Mouse (Mus musculus) G1E-ER4 (cell line): Measurements from ENCODE around the gene Nbea. TPM values are rescaled to one million over a fixed set of nuclear protein-coding genes. Genes with fewer than 3 reads are reported as not detected.

ENCODE experiments used
- GATA1 ChIP-seq: IDR thresholded peaks from one replicate; pipeline ENCODE4 v1.8.0; 2012; ENCODE audit warnings: low read length, inconsistent platforms
- polyA plus RNA-seq: library from polyadenylated mRNA; stranded (reverse); fragments of >175 nt; gene quantifications from 2 replicates; pipeline ENCODE4 v1.2.3, GENCODE M21; 2012

The Nbea gene
- polyA plus RNA-seq, 1 experiment = not detected

DNA sequence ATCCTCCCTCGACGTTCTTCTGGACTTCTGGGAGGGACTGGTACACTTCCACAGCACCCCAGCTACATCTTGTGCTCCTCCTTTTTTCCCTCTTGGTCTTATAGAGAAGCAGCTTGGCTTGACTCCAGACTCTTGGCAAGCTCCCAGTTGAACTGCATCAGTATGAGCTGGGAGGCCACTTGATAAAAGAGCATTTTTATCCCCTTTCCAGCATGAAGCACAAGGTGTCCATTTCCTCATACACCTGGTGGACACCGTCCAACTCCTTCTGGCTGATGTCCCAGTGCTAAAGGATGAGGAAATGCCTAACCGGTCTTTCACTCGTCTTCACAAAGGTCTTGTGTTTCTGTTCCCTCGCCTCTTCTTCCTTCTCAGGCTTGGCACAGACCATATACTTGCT, 115.7 kb downstream of the Nbea start:
- no peak for TF ChIP-seq GATA1

DNA sequence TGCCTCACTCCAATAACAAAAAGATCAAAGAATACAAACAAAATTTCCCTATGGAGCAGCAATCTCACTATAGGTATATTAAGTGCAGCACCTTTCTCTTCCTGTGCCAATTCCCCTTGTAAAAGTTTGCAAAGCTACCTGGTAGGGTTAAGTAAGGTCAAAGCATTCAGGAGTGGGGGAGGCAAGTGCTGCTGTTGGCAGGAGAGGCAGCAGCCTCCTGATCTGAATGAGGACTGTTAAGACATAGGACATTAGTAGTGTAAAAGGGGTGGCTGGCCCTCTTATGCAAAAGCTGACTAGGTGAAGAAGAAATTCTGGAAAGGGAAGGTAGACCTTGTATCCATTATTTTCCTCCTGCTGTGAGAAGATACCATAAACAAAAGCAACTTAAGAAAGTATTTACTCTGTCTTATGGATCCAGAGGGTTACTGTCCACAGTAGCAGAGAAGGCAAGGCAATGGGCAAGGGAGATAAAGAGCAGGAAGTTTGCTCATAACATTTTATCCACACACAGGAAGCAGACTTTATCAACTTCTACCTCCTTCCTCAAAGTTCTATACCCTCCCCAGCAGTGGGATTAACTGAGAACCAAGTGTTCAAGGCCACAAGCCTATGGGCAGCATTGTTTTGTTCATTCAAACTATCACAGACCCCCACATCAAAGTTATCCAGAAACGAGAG, 117.0 kb downstream of the Nbea start:
- no peak for TF ChIP-seq GATA1

DNA sequence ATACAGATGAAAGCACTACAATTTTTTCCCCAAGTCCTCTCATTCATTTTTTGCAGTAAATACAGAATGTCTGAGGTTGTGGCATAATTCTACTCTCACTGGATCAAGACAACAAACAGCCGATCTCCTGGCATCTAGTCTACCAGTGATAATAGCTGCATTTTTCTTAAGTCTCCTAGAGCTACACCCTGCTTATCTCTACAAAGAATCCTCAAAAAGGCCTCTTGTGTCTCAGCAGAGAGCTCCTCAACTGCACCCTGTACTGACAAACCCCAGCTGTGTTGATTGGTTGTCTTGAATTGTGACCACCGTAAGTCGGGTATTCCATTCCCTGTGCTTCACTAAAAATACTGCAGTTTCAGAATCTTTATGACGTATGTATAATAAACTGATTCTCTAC, 118.3 kb downstream of the Nbea start:
- TF ChIP-seq GATA1 = no peak

DNA sequence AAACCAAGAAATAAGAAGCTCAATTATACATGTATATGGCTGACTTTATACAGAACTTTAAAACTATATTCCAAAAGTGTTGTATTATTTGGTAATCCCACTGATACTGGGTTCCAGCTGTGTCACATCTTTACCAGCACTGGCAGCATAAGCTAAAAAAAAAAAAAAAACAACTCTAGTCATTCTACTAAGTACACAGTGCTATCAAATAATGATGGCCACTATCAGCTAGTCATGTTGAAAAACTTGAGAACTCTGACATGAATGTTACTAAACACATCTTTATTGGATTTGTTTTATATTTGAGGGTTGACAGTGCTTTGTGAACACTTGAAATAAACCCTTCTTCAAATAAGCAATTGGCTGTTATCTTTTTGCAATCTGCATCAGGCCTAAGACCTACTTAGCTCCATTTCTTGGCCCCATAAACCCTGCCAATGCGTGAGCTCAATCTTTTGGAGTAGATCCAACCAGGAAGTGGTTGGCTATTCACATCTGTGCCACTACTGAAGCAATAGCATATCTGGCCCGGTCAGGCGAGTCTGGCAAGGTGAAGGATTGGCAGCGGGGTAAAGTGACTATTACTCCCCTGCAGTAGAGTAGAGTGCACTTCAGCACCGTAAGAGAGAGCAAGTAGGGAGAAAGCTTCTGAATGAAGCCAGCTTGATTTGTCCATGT, 137.7 kb downstream of the Nbea start:
- no peak for TF ChIP-seq GATA1

DNA sequence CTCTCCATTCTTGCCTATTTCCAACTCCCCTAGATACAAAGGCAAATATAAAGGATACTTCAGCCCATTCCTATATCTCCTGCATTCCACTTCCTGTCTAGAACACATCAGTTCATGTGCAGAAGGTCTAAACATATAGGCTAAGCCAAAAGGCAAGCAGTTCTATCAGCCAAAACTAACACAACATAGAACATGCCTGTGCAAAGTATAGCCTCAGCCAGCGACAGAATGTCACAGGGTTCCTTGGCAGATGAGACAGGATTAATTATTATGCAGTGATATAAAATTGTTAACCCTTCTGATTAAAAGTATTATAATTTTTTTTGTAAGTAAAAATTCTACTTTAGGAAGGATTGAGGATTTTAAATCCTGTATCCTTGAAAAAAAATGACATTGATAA, 140.4 kb downstream of the Nbea start:
- no peak for TF ChIP-seq GATA1

DNA sequence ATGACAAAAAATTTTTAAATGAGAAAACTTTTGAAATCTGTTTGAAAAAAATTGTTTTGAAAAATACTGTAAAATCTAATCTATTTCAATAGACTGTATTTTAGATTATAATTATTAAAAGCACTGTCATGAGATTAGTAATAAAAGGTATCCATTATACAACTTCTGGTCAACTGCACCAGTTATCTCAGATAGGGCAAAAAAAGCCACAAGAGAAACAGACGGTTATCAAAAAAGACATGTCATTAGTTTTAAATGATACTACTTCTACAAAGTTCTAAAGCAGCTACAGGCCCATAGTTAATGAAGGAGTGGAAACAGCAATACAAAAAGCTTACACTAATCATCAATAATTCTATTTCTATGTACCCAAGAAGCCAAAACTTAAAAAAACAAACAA, 144.0 kb downstream of the Nbea start:
- TF ChIP-seq GATA1 = peak; percentile 41

DNA sequence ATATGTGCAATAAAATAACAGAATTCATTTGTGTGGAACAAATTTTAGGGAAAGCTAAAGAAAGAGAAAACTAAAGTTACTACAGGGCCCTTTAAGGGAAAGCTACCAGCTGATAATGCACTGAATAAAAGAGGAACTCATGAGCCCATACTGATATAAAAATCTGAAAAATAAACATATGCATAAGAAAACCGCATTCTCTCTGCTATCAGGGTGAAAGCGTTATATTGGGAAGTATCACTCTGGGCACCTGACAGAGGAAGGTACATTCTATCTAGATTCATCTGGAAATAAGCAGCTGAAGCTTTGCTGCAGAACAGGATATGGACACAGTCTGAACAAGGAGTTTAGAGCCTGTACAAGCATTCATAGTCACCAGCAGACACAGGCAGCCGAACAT, 148.9 kb downstream of the Nbea start:
- TF ChIP-seq GATA1 = peak; percentile 58

DNA sequence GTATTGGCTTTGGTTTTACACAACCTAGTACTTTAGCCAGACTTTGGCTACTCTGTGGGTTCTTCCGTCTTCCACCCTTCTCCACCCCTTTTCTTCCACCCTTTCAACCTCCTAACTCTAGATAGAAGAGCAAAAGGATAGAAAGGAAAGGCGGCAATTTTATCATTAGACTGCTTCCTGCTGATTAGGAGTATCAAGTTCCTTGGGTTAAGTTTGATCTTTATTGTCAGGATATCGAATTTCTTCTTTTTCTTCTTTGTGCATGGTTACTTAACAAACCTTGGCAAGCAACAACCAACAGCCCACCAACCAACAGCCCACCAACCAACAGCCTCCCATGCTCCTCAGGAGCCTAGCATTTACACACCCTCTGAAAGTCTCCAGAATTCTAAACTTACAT, 165.0 kb downstream of the Nbea start:
- no peak for TF ChIP-seq GATA1

DNA sequence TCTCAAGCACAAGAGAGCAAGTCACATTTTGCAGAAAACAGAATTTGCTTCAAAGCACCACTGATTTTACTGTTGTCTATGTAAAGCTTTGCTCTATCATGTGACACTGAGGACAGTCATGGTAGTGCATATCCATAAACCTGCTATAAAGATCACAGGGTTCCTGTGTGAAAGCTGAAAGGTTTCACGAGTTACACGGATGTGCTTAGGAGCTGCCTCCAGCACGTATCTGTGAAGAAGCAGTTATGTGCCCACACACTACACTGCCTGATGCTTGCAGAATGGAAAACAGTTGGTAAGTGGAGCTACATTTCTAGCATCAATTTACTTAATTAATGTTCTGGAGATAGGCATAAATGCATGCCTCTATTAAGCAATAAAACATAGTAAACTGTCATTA, 172.4 kb downstream of the Nbea start:
- no peak for TF ChIP-seq GATA1

DNA sequence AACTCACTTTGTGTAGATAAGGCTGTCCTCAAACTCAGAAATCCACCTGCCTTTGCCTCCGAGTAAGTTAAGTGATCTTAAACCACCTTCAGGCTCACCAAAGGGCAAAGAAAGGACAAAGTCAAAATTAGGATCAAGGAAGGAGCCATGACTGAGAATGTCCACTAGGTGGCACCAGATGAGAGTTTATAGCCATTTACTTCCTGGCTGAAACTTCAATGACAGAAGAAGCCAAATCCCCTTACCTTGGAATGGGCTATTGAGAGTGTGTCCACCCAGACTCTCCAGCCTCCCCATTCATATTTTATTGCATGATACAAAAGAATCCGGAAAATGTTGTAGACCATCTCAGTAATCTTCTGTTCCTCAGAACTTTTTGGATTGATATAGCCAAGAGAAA, 175.5 kb downstream of the Nbea start:
- TF ChIP-seq GATA1 = no peak

DNA sequence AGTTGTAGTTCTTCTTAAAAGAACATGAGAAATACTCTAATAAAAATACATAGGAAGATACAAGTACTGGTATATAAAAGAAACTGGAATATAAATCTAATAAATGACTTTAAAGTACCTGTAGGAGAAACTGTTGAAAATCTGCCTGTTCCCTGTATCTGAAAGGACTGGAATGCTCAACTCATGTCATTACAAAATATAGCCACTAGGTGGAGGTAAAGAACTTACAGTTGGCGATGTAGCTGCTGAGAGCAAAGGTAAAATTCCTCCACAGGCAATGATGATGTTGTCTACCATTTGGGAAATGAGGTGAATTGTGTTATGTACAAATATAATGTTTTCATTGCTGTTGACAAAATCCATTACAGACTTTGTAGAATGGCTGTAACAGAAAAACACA, 183.2 kb downstream of the Nbea start:
- TF ChIP-seq GATA1 = no peak

DNA sequence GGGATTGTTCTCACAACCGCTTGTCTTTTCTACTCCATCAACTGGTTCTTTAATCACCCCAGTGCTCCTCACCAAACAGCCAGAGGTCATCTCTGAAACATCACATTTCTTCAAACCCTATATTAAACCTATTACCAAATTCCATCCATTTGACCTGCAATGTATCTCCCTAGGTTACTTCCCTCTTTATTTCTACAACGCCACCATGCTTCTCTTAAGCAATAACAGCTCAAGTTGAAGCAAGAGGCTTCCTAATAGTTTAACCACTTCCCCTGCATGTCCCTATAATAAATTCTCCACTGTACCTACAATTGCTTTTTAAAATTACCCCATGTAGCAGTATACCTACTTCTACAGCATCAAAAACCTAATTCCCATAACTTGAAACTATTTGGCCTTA, 205.1 kb downstream of the Nbea start:
- TF ChIP-seq GATA1 = no peak

DNA sequence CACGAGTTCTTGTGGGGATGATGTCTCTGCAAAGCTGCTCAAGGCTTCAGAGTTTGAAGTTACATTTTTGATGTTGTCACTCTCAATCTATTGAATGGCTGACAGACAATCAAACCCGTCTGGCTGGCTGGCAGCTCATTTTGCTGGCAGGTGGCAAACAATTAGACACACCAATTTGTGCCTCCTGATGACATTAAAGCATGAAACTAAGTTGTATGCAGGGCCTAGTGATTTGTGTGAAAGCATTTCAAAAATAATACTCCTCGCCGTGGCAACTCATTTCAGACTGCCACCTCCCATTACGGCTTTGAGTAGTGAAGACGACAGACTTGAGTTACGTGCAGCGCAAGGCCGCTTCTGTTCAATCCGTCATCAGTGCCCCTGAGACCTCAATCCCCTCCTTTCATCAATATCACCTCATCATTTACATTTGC, 217.8 kb downstream of the Nbea start:
- TF ChIP-seq GATA1 = no peak

DNA sequence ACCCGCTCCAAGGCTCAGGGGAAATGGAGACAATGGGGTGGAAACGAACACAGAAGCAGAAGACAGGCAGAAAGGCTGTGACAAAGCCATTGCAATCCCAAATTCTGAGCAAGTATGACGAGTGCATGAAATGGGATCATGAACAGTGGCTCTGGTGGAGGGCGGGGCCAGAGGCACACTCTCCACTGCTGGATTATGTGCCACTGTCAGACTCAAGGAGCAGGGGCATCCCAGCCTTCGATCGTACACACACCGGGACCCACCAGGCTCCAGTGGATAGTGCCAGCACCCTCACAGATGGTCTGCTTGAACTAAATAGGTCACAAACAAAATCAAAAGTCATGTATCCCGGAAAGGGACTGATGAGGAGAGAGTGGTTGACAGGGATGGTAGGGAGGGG, 220.5 kb downstream of the Nbea start:
- TF ChIP-seq GATA1 = no peak

DNA sequence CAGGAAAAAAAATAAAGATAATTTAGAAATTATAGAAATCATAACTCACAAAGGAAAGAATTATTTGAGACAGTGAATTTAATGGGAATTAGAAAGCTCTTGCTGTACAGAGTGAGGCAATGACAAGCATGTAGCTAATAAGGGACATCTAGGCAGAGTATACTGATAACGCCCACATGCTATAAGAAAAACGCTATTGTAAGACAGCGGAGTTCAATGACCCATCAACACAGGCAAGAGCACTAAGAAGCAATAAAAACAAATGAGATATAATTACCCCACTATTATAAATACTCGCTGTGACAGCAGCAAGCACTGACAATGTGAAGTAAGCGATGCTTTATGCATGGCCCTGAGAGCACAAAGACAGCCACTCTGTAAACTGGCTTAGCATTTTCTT, 233.5 kb downstream of the Nbea start:
- TF ChIP-seq GATA1 = no peak

DNA sequence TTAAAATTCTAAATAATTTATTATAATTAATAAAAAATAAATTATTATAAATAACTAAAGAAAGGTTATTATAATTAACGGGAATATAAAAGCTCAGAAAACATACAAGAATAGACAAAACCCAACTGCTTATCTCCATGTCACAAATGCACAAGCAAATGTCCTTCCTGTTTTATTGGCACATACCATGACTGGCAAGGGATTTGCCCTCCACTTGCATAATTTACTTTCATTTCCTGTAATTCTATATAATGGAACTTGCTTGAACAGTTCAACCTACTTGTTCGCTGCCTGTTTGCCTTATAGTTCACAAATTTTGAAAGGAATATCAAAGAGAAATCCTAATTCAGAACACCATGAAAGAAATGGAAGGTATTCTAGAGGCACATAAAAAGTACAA, 234.4 kb downstream of the Nbea start:
- no peak for TF ChIP-seq GATA1

DNA sequence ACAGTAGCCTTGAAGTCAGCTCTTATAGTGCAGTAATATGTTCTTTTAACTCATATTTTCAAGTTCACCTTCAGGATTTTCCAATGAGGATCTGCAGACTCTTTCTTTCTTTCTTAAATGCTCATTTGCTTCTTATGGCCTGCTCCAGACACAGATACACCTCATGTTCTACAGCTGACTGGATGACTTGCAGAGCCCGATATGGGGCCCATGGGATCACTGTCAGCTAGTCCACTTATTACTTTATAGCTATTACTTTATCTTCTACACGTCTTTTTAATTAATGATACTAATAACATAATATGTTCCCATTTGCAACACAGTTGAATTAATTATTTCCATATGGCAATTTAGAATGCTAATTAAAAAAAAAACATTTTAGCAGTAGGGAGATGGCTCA, 256.2 kb downstream of the Nbea start:
- no peak for TF ChIP-seq GATA1

DNA sequence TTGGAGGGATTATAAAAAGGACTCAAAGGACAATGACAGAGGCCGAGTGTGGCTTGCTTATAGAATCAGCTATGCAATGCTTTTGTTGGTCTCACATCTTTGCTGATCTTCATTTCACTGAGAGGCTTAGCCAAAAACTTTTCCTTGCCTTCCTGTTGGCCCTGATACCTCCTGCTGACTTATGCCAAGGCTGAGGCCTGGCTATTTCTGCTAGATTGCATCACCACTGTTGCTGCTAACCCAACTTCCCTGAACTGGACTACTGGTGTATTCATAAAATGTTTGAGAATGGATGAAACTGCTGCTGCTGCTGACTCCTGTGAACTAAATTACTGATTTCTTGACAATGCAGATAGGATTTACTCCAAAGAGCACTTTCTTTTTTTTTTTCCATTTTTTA, 274.2 kb downstream of the Nbea start:
- TF ChIP-seq GATA1 = no peak

DNA sequence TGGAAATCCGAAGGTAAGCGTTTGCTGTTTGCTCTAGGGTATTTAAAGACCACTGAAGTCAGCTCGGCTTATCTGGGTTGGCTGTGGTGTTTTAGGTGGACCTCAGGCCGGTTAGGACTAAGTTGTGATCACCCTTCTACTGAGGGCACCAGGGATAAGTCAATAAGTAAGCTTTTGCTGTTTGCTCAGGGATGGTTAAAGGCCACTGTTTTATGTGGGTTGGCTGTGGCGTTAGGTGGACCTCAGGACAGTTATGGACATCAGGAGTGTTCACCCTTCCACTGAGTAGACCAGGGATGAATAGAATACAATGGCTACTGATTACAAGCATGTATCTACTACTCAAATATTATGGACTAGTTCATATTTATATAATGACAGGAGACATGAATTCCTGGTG, 292.9 kb downstream of the Nbea start:
- TF ChIP-seq GATA1 = no peak
